Mouse (Mus musculus) liver, adult 2 months (tissue): ENCODE measurements around the gene Slc27a5.

Experiments
- CTCF ChIP-seq: fragments of 200-500 bp; IDR thresholded peaks from 2 replicates; pipeline ENCODE4 v1.5.1; 2011; ENCODE audit warnings: low read depth, low read length, control low read depth
- POLR2A ChIP-seq: fragments of 200-500 bp; IDR thresholded peaks from 2 replicates; pipeline ENCODE4 v1.6.1; 2011; ENCODE audit warnings: low read length, control low read depth; ENCODE audit not compliant: insufficient read depth; ENCODE audit errors: extremely low read depth

GRCm38 (mm10) chr7:13023928-13024731, 26.1 kb upstream of the Slc27a5 start:
- TF ChIP-seq POLR2A (peak; percentile 76), CTCF (no peak)
